Mouse (Mus musculus): ENCODE results near the gene Wdr24.
"Not testable (repeated sequence)": the region's sequence is repeated elsewhere in the genome, so short reads cannot be mapped to it uniquely, and the experiment has no call there.

Wdr24 gene

DNA sequence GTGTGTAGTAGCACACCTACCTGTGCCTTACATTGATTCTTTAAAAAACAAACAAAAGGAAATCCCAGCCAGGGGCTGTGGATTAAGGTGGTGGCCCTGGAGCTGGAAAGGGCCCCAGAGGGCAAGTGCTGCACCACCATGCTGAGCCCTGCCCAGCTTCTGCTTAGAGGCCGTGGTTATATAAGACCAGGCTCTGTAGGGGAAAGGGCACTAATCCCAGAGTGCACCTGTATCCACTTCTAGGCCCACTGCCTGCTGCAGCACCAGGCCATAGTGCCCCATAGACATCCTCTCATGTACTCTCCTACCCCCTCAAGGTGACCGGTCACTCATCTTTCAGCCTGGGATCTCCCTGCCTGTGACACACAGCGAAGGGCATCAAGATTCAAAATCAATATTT lies 42.7 kb downstream of the Wdr24 start:
- H3K4me3 ChIP-seq (replicated peaks; ENCODE audit: low read length): no peak overlapping the region
- no peaks in the 10 kb centered on the region for H3K27me3 ChIP-seq (ENCODE audit: insufficient read depth, low read length)
- TF ChIP-seq CTCF (conservative IDR thresholded peaks at IDR 0.05; ENCODE audit: low read length): no peak
- no peak for TF ChIP-seq POU5F1 (IDR thresholded peaks at IDR 0.05; ENCODE audit: borderline replicate concordance, low read length)
- no peak for TF ChIP-seq NANOG (IDR thresholded peaks at IDR 0.05; ENCODE audit: borderline replicate concordance, low read length)
- peaks cover 51% of the 10 kb centered on the region for H3K4me1 ChIP-seq (replicated peaks; ENCODE audit: low read depth, low read length)
- no peaks in the 10 kb centered on the region for H3K9me3 ChIP-seq (ENCODE audit: low read length)
- peaks cover 15% of the 10 kb centered on the region for H3K36me3 ChIP-seq (ENCODE audit: insufficient read depth, low read length)

DNA sequence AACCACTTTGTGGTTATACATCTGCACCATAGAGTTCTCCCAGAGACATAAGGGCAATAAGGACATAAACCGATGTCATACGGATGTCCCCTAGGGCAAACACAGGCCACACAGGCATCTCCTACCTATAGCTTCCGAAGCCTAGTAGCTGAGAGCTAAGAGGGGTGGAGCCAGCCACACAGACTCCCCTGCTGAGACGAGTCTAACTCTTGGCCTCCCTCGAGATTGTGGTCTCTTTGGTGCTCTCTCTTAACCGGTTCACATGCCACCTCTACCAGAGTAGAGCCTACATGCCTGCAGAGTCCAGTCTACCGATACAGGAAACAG lies 44.0 kb downstream of the Wdr24 start:
- no peaks in the 10 kb centered on the region for H3K9me3 ChIP-seq (ENCODE audit: low read length)
- peaks cover 48% of the 10 kb centered on the region for H3K4me1 ChIP-seq (replicated peaks; ENCODE audit: low read depth, low read length)
- H3K36me3 ChIP-seq (ENCODE audit: insufficient read depth, low read length): peaks cover 15% of the 10 kb centered on the region
- H3K4me3 ChIP-seq (replicated peaks; ENCODE audit: low read length): peak overlapping the region; percentile 93
- TF ChIP-seq CTCF (conservative IDR thresholded peaks at IDR 0.05; ENCODE audit: low read length) (no peak), POU5F1 (IDR thresholded peaks at IDR 0.05; ENCODE audit: borderline replicate concordance, low read length) (no peak), NANOG (IDR thresholded peaks at IDR 0.05; ENCODE audit: borderline replicate concordance, low read length) (no peak)
- no peaks in the 10 kb centered on the region for H3K27me3 ChIP-seq (ENCODE audit: insufficient read depth, low read length)

DNA sequence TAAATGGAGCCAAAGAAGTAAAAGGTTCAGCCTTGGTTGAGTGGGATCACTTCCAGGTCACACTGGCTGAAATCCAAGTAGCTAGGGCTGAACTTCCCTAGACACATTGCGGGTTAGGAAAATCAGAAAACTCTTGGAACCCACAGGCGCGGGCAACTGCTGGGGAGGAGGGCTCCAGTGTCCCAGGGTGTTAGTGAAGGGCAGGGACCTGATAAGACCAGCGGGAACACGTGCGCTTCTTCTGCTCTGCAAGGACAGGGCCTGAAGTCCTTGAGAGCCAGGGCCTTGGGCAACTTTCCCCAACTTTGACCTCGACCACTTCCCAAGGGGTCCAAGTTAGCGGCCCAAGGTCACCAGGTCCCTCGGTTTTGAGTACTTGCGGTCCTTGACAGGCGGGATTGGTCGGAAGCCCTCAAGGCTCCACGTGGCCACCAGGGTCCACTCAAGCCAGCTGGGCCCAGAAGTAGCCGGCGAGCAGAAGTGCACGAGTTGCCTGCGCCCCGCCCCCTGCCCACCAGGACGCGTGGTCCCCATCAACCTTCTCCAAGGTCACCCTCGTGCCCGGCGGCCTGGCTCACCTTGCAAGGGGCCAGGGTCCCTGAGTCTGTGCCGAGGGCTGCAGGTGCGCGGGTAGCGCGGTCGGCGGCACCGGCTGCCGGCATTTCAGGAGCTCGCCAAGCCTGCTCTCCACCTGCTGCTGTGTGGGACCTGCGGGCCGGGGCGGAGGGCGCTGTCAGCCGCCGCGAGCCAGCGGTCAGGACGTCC lies 44.6 kb downstream of the Wdr24 start:
- H3K27me3 ChIP-seq (ENCODE audit: insufficient read depth, low read length): no peaks in the 10 kb centered on the region
- TF ChIP-seq POU5F1 (IDR thresholded peaks at IDR 0.05; ENCODE audit: borderline replicate concordance, low read length) (no peak), NANOG (IDR thresholded peaks at IDR 0.05; ENCODE audit: borderline replicate concordance, low read length) (no peak), CTCF (conservative IDR thresholded peaks at IDR 0.05; ENCODE audit: low read length) (no peak)
- no peaks in the 10 kb centered on the region for H3K9me3 ChIP-seq (ENCODE audit: low read length)
- peak overlapping the region; percentile 93 for H3K4me3 ChIP-seq (replicated peaks; ENCODE audit: low read length)
- peaks cover 15% of the 10 kb centered on the region for H3K36me3 ChIP-seq (ENCODE audit: insufficient read depth, low read length)
- peaks cover 48% of the 10 kb centered on the region for H3K4me1 ChIP-seq (replicated peaks; ENCODE audit: low read depth, low read length)

DNA sequence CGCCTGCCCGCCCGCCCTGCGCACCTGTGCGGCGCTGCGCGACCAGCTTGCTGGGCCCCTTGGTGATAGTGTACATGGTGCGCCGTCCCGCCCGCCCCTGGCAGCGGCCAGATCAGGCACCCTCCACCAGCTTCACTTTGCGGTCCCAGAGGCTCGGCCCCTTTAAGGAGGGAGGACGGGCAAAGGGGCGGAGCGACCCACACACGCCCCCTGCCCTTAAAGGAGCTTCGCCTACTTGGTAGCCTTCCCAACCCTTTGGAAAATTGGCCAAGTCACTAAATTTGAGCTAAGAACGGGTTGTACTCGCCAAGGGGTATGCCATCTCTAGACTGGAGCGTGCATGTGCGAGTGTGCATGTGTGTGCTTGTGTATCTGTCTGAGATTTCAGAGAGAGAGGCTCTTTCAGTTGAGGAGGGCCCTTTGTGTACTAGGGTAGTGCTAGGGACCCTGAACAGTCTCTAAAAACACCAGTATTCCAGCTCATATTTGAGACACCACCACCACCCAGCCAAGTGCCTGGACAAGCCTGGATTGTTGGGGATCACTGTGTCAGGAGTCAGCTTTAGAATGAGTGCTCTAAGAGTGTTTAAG lies 45.3 kb downstream of the Wdr24 start, which contains the start of gene Mcrip2:
Mcrip2 (minus strand) TSS at position 164 of the 591 bp plus-strand sequence.
- Histone ChIP-seq H3K9me3 (ENCODE audit: low read length) (no peaks in the 10 kb centered on the region), H3K36me3 (ENCODE audit: insufficient read depth, low read length) (peaks cover 11% of the 10 kb centered on the region), H3K4me1 (replicated peaks; ENCODE audit: low read depth, low read length) (peaks cover 54% of the 10 kb centered on the region), H3K27me3 (ENCODE audit: insufficient read depth, low read length) (no peaks in the 10 kb centered on the region), H3K4me3 (replicated peaks; ENCODE audit: low read length) (peak within 1 kb of the TSS; percentile 93)
- no peak for TF ChIP-seq NANOG (IDR thresholded peaks at IDR 0.05; ENCODE audit: borderline replicate concordance, low read length)
- TF ChIP-seq POU5F1 (IDR thresholded peaks at IDR 0.05; ENCODE audit: borderline replicate concordance, low read length): no peak
- no peak for TF ChIP-seq CTCF (conservative IDR thresholded peaks at IDR 0.05; ENCODE audit: low read length)

DNA sequence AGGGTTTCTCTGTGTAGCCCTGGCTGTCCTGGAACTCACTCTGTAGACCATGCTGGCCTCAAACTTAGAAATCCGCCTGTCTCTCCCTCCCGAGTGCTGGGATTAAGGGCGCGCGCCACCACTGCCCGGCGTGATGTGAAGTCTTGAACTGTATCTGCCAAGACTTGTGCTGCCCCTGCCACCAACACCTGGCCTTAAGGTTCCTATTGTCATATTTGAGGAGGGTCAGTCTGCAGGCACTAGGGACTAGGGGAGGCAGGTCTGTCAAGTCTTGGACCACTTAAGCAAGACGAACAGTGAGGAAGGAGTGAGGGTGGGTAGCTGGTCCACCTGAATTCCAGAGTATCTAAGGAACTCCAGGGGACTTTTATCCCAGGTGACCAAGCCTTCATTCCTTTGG lies 46.1 kb downstream of the Wdr24 start:
- H3K9me3 ChIP-seq (ENCODE audit: low read length): no peaks in the 10 kb centered on the region
- no peak overlapping the region for H3K4me3 ChIP-seq (replicated peaks; ENCODE audit: low read length)
- peaks cover 3% of the 10 kb centered on the region for H3K36me3 ChIP-seq (ENCODE audit: insufficient read depth, low read length)
- H3K4me1 ChIP-seq (replicated peaks; ENCODE audit: low read depth, low read length): peaks cover 62% of the 10 kb centered on the region
- H3K27me3 ChIP-seq (ENCODE audit: insufficient read depth, low read length): no peaks in the 10 kb centered on the region
- no peak for TF ChIP-seq NANOG (IDR thresholded peaks at IDR 0.05; ENCODE audit: borderline replicate concordance, low read length)
- no peak for TF ChIP-seq CTCF (conservative IDR thresholded peaks at IDR 0.05; ENCODE audit: low read length)
- no peak for TF ChIP-seq POU5F1 (IDR thresholded peaks at IDR 0.05; ENCODE audit: borderline replicate concordance, low read length)

DNA sequence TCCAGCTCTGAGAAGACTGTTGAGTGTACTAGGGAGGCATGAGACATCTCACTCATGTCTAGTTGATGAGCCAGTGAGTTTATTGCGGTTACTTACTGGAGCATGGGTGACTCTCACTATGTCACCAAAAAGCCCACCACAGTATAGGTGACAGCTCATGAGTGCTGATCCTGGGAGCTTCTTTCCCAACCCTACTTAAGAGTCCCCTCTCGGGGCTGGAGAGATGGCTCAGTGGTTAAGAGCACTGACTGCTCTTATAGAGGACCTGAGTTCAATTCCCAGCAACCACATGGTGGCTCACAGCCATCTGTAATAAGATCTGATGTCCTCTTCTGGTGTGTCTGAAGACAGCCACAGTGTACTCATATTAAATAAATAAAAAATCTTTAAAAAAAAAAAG lies 46.5 kb downstream of the Wdr24 start:
- no peaks in the 10 kb centered on the region for H3K27me3 ChIP-seq (ENCODE audit: insufficient read depth, low read length)
- no peaks in the 10 kb centered on the region; the same call in 1 of the 2 replicates for H3K36me3 ChIP-seq (ENCODE audit: insufficient read depth, low read length)
- H3K9me3 ChIP-seq (ENCODE audit: low read length): no peaks in the 10 kb centered on the region
- TF ChIP-seq CTCF (conservative IDR thresholded peaks at IDR 0.05; ENCODE audit: low read length) (no peak), NANOG (IDR thresholded peaks at IDR 0.05; ENCODE audit: borderline replicate concordance, low read length) (no peak), POU5F1 (IDR thresholded peaks at IDR 0.05; ENCODE audit: borderline replicate concordance, low read length) (no peak)
- H3K4me1 ChIP-seq (replicated peaks; ENCODE audit: low read depth, low read length): peaks cover 60% of the 10 kb centered on the region
- H3K4me3 ChIP-seq (replicated peaks; ENCODE audit: low read length): no peak overlapping the region

DNA sequence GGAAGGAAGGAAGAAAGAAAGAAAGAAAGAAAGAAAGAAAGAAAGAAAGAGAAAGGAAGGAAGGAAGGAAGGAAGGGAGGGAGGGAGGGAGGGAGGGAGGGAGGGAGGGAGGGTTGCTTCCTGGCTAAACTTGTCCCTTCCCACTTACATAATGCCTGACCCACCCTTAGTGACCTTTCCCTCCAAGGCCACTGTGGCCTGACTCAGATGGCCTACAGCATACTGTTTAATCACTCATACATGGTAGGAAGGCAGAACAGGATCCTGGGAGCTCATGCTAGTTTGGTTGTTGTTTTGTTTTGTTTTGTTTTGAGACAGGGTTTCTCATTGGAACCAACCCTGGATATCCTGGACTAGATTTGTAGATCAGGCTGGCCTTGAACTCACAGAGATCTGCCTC lies 48.1 kb downstream of the Wdr24 start:
- H3K27me3 ChIP-seq (ENCODE audit: insufficient read depth, low read length); H3K36me3 ChIP-seq (ENCODE audit: insufficient read depth, low read length); H3K4me3 ChIP-seq (replicated peaks; ENCODE audit: low read length); H3K9me3 ChIP-seq (ENCODE audit: low read length): not testable (repeated sequence)
- H3K4me1 ChIP-seq (replicated peaks; ENCODE audit: low read depth, low read length): peaks cover 53% of the 10 kb centered on the region

DNA sequence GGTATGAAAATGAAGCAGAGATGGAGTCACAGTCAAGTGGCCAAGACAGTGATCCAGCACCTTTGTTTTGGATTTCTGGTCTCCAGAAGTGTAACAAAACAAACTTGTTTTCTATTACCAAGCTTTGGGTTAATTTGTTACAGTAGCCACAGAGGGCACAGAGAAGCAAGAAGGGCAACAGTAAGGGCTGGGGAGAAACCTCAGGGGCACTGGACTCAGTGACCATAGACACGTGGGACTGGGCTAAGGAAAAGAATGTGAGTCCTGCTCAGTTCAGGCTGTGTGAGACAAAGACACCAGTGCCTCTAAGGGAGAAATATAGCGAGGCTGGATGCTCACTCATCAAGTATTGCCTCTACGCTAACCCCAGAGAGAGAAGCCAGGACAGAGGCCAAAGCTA lies 49.2 kb downstream of the Wdr24 start:
- Histone ChIP-seq H3K4me1 (replicated peaks; ENCODE audit: low read depth, low read length) (peaks cover 52% of the 10 kb centered on the region), H3K9me3 (ENCODE audit: low read length) (no peaks in the 10 kb centered on the region), H3K36me3 (ENCODE audit: insufficient read depth, low read length) (peaks cover 11% of the 10 kb centered on the region), H3K27me3 (ENCODE audit: insufficient read depth, low read length) (no peaks in the 10 kb centered on the region; the same call in 1 of the 2 replicates), H3K4me3 (replicated peaks; ENCODE audit: low read length) (no peak overlapping the region)
- TF ChIP-seq POU5F1 (IDR thresholded peaks at IDR 0.05; ENCODE audit: borderline replicate concordance, low read length) (no peak), CTCF (conservative IDR thresholded peaks at IDR 0.05; ENCODE audit: low read length) (no peak), NANOG (IDR thresholded peaks at IDR 0.05; ENCODE audit: borderline replicate concordance, low read length) (no peak)

All from E14TG2a.4 (cell line).